Mouse (Mus musculus): ENCODE data around the gene Gm20869. TPM values are rescaled to one million over a fixed set of nuclear protein-coding genes. Genes with fewer than 3 reads are reported as not detected.
"Not testable (repeated sequence)": the region's sequence is repeated elsewhere in the genome, so short reads cannot be mapped to it uniquely, and the experiment has no call there.

Gene Gm20869
- total RNA-seq (2021) = not detected
- long read RNA-seq, experiment 1 = 0 reads
- long read RNA-seq, experiment 2 = 0 reads

DNA sequence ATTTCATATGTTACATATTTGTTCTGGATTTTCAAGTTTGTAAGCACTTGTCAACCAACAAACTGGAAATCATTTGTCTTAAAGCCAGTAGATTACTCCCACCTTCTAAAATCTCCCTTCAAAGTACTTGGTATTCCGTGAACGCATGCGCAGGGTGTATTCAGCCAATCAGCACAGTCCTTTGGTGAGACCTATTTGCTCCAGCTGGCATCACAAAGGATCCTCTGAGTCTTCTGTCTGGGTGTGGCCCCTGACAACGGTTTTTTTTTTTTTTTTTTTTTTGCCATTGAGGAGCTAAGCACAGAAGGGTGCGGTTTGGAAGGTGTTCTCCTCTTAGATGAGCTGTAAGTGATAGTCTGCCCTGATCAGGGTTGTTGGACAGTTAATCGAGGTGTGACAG is at the start of gene Gm20869:
Gene Gm20869 (plus strand): TSS at position 301 of the 400 bp plus-strand sequence.
- DNase-seq; intact Hi-C loops (cut with DNase I): not testable (repeated sequence)

Other genes starting within 250 kb of the Gm20869 start
- not detected for gene Gm20870, start 222.6 kb downstream of the Gm20869 start, total RNA-seq (2021)